Mouse (Mus musculus) Patski (cell line): ENCODE data around the gene Pidd1. TPM values are rescaled to one million over a fixed set of nuclear protein-coding genes. Genes with fewer than 3 reads are reported as not detected.

Source experiments
- ATAC-seq: fragments of 100-300 bp; one replicate; pipeline ENCODE4 v1.8.0; 2021
- CTCF ChIA-PET: fragments of 350-600 bp; sonication (Branson Sonifier 250); formaldehyde crosslinking; loops from one replicate; lab custom pipeline; 2022; ENCODE audit warnings: inconsistent platforms; lab: Charles Lee
- POLR2A ChIA-PET: fragments of 350-600 bp; sonication (Branson Sonifier 250); formaldehyde crosslinking; loops from one replicate; lab custom pipeline; 2022; ENCODE audit warnings: antibody characterized with exemption, inconsistent platforms; lab: Charles Lee
- DNase-seq: peaks from one replicate; pipeline ENCODE4 v3.0.0-alpha.2; 2011; ENCODE audit warnings: low read depth, low spot score
- H3K27me3 ChIP-seq: fragments of 371-371 bp; one replicate; pipeline ENCODE4 v1.5.1; 2021
- CTCF ChIP-seq: fragments of 100-300 bp; IDR thresholded peaks from one replicate; pipeline ENCODE4 v1.5.1; 2021
- in situ Hi-C: fragments of 300-500 bp; cut with MboI; formaldehyde crosslinking; loops from 3 replicates; pipeline ENCODE4 v1.11.1; 2018; ENCODE audit warnings: low pct_unique_long_range_greater_than_20kb, mixed read lengths
- polyA plus RNA-seq: library from polyadenylated mRNA; unstranded; gene quantifications from one replicate; pipeline ENCODE4 v1.2.3, GENCODE M21; 2021

Pidd1 gene
- polyA plus RNA-seq, 1 experiment from 2014 or later = 4.9 TPM

- POLR2A ChIA-PET = interaction anchor here (0.8 to 1.5 kb wide), 2 partner anchors 13 to 57 kb away, joined by 3 to 6 read pairs; partner anchors contain the start of gene Eps8l2
- no peaks in the 10 kb centered on the region for H3K27me3 ChIP-seq
- DNase-seq = no peak
- CTCF ChIA-PET = interaction anchor here (0.7 to 4.6 kb wide), 16 partner anchors 8 to 88 kb away, joined by 3 to 19 read pairs (median 7); partner anchors contain the start of genes Deaf1, Eps8l2 and Tmem80
- TF ChIP-seq CTCF = no peak
- in situ Hi-C loops = no loop called here
- ATAC-seq = no peak
These were observed 48.5 kb downstream of the Pidd1 start for GRCm38 (mm10) chr7:141395348-141395747.

GRCm38 (mm10) chr7:141394771-141395170 is 49.1 kb downstream of the Pidd1 start:
- TF ChIP-seq CTCF = peak; percentile 97
- in situ Hi-C loops = no loop called here

GRCm38 (mm10) chr7:141394158-141394557 is 49.7 kb downstream of the Pidd1 start:
- CTCF ChIA-PET = interaction anchor here (0.7 to 4.6 kb wide), 13 partner anchors 10 to 76 kb away, joined by 3 to 19 read pairs (median 7); partner anchors contain the start of genes Deaf1 and Tmem80
- POLR2A ChIA-PET = interaction anchor here (0.6 to 1.5 kb wide), 2 partner anchors 55 to 273 kb away, joined by 3 to 5 read pairs; partner anchors contain the start of gene Eps8l2
- in situ Hi-C loops = no loop called here
- TF ChIP-seq CTCF = no peak
- ATAC-seq = no peak
- no peaks in the 10 kb centered on the region for H3K27me3 ChIP-seq
- DNase-seq = no peak

More at GRCm38 (mm10) chr7:141394771-141395170, 49.1 kb downstream of the Pidd1 start:
- ChIA-PET POLR2A (interaction anchor here (0.6 to 1.5 kb wide), 3 partner anchors 14 to 273 kb away, joined by 3 to 6 read pairs (median 5); partner anchors contain the start of gene Eps8l2), CTCF (interaction anchor here (0.7 to 4.6 kb wide), 17 partner anchors 9 to 88 kb away, joined by 3 to 19 read pairs (median 7); partner anchors contain the start of genes Deaf1, Eps8l2 and Tmem80)
- ATAC-seq (no peak), DNase-seq (no peak)
- no peaks in the 10 kb centered on the region for H3K27me3 ChIP-seq

GRCm38 (mm10) chr7:141392552-141393222 is 51.1 kb downstream of the Pidd1 start:
- no peaks in the 10 kb centered on the region for H3K27me3 ChIP-seq
- POLR2A ChIA-PET = interaction anchor here (0.6 to 2.6 kb wide), 6 partner anchors 13 to 59 kb away, joined by 3 to 10 read pairs (median 4); partner anchors contain the start of gene Eps8l2
- TF ChIP-seq CTCF = no peak
- ATAC-seq = peak; percentile 28
- in situ Hi-C loops = no loop called here
- CTCF ChIA-PET = interaction anchor here (1.3 to 4.6 kb wide), 7 partner anchors 10 to 54 kb away, joined by 5 to 19 read pairs (median 7); partner anchors contain the start of gene Eps8l2
- DNase-seq = peak; percentile 38

GRCm38 (mm10) chr7:141391625-141392551 is 51.9 kb downstream of the Pidd1 start, which contains the start of gene Taldo1:
Gene Taldo1 (plus strand): TSS chr7:141392199.
- ChIA-PET POLR2A (interaction anchor here (0.6 to 2.6 kb wide), 8 partner anchors 14 to 75 kb away, joined by 3 to 10 read pairs (median 4); partner anchors contain the start of gene Eps8l2), CTCF (interaction anchor here (1.0 to 4.6 kb wide), 9 partner anchors 9 to 215 kb away, joined by 3 to 19 read pairs (median 7); partner anchors contain the start of gene Eps8l2)
- peak; percentile 81 for ATAC-seq
- no peaks in the 10 kb centered on the region for H3K27me3 ChIP-seq
- TF ChIP-seq CTCF = no peak
- in situ Hi-C loops = no loop called here
- peak; percentile 64 for DNase-seq

- in situ Hi-C loops = no loop called here
- no peaks in the 10 kb centered on the region for H3K27me3 ChIP-seq
- ATAC-seq = no peak
- no peak for DNase-seq
- ChIA-PET POLR2A (interaction anchor here (0.6 to 2.6 kb wide), 9 partner anchors 13 to 456 kb away, joined by 3 to 10 read pairs (median 5); no protein-coding TSS in a partner anchor), CTCF (interaction anchor here (1.0 to 2.0 kb wide), 3 partner anchors 17 to 214 kb away, joined by 3 to 10 read pairs (median 3); no protein-coding TSS in a partner anchor)
- TF ChIP-seq CTCF = no peak
These were observed 53.2 kb downstream of the Pidd1 start for GRCm38 (mm10) chr7:141390326-141391259.

- in situ Hi-C loops = no loop called here
- H3K27me3 ChIP-seq = no peaks in the 10 kb centered on the region
- TF ChIP-seq CTCF = no peak
- ChIA-PET CTCF (interaction anchor here (2.2 kb wide), 1 partner anchor 10 kb away, joined by 8 read pairs; no protein-coding TSS in a partner anchor), POLR2A (interaction anchor here (1.2 kb wide), 1 partner anchor 23 kb away, joined by 3 read pairs; no protein-coding TSS in a partner anchor)
- ATAC-seq = no peak
- DNase-seq = no peak
These were observed 55.2 kb downstream of the Pidd1 start for GRCm38 (mm10) chr7:141388487-141389109.

Other genes starting within 250 kb of the Pidd1 start
- 13.7 TPM for gene Lrrc56, start 249.9 kb downstream of the Pidd1 start, polyA plus RNA-seq
- 4.5 TPM for gene Lmntd2, start 229.9 kb downstream of the Pidd1 start, polyA plus RNA-seq
- 48.3 TPM for gene Rassf7, start 228.2 kb downstream of the Pidd1 start, polyA plus RNA-seq
- 68.6 TPM for gene Phrf1, start 215.2 kb downstream of the Pidd1 start, polyA plus RNA-seq
- 10.5 TPM for gene Irf7, start 177.5 kb downstream of the Pidd1 start, polyA plus RNA-seq
- not detected for gene Cdhr5, start 167.2 kb downstream of the Pidd1 start, polyA plus RNA-seq
- not detected for gene Sct, start 164.9 kb downstream of the Pidd1 start, polyA plus RNA-seq
- not detected for gene Drd4, start 152.0 kb downstream of the Pidd1 start, polyA plus RNA-seq
- 62.1 TPM for gene Deaf1, start 116.3 kb downstream of the Pidd1 start, polyA plus RNA-seq
- gene Tmem80, start 116.3 kb downstream of the Pidd1 start, polyA plus RNA-seq = 34.0 TPM
- 114 TPM for gene Eps8l2, start 105.1 kb downstream of the Pidd1 start, polyA plus RNA-seq
- 512 TPM for gene Taldo1, start 51.8 kb downstream of the Pidd1 start, polyA plus RNA-seq
- gene Gatd1, start 29.9 kb downstream of the Pidd1 start, polyA plus RNA-seq = 38.7 TPM
- gene Cend1, start 14.5 kb downstream of the Pidd1 start, polyA plus RNA-seq = 0.04 TPM
- 20.6 TPM for gene Slc25a22, start 6.1 kb downstream of the Pidd1 start, polyA plus RNA-seq
- 1,558 TPM for gene Rplp2, start 3.3 kb upstream of the Pidd1 start, polyA plus RNA-seq
- 90.7 TPM for gene Pnpla2, start 11.2 kb upstream of the Pidd1 start, polyA plus RNA-seq
- gene Cracr2b, start 17.1 kb upstream of the Pidd1 start, polyA plus RNA-seq = 9.9 TPM
- 551 TPM for gene Cd151, start 23.4 kb upstream of the Pidd1 start, polyA plus RNA-seq
- gene Polr2l, start 31.1 kb upstream of the Pidd1 start, polyA plus RNA-seq = 55.2 TPM
- 479 TPM for gene Tspan4, start 31.2 kb upstream of the Pidd1 start, polyA plus RNA-seq
- 41.6 TPM for gene Chid1, start 95.8 kb upstream of the Pidd1 start, polyA plus RNA-seq
- 76.4 TPM for gene Ap2a2, start 118.1 kb upstream of the Pidd1 start, polyA plus RNA-seq
- gene Muc6, start 211.3 kb upstream of the Pidd1 start, polyA plus RNA-seq = 0.05 TPM
- gene Muc2, start 246.3 kb upstream of the Pidd1 start, polyA plus RNA-seq = 0.33 TPM